Mouse (Mus musculus) lung, postnatal 4 days (tissue): ENCODE measurements around the gene Syngr4.
A peak's percentile ranks its signal among the peaks of the same experiment; 100 is the strongest.
"Not testable (repeated sequence)": the region's sequence is repeated elsewhere in the genome, so short reads cannot be mapped to it uniquely, and the experiment has no call there.

Experiments
- DNase-seq, 2 experiments: peaks; one replicate each; pipeline ENCODE4 v3.0.0; 2021

Syngr4 gene

GRCm38 (mm10) chr7:45915011-45915410, 18.5 kb upstream of the Syngr4 start:
- DNase-seq: no peak

- no peak for DNase-seq
Observed at GRCm38 (mm10) chr7:45914067-45914466, 17.6 kb upstream of the Syngr4 start.

GRCm38 (mm10) chr7:45909145-45909544, 12.6 kb upstream of the Syngr4 start:
- DNase-seq: no peak

GRCm38 (mm10) chr7:45908384-45908783, 11.9 kb upstream of the Syngr4 start:
- DNase-seq: no peak

- DNase-seq: no peak
Observed at GRCm38 (mm10) chr7:45906622-45907021, 10.1 kb upstream of the Syngr4 start.

GRCm38 (mm10) chr7:45902481-45903002, 6.0 kb upstream of the Syngr4 start:
- no peak for DNase-seq

- peak; percentile 47 to 57 for DNase-seq
Observed at GRCm38 (mm10) chr7:45901562-45901961, 5.0 kb upstream of the Syngr4 start.

- not testable (repeated sequence) for DNase-seq
Observed at GRCm38 (mm10) chr7:45898125-45898524, 1.6 kb upstream of the Syngr4 start.

GRCm38 (mm10) chr7:45897258-45897757, 794 bp upstream of the Syngr4 start:
- peak; percentile 65 to 74 for DNase-seq

- no peak for DNase-seq
Observed at GRCm38 (mm10) chr7:45895931-45896516, 490 bp downstream of the Syngr4 start.

- DNase-seq: no peak
Observed at GRCm38 (mm10) chr7:45892651-45893050, 3.9 kb downstream of the Syngr4 start.

- DNase-seq: no peak
Observed at GRCm38 (mm10) chr7:45887246-45887645, 9.3 kb downstream of the Syngr4 start.

- no peak for DNase-seq
Observed at GRCm38 (mm10) chr7:45881011-45881410, 15.5 kb downstream of the Syngr4 start.

- DNase-seq: no peak
Observed at GRCm38 (mm10) chr7:45880531-45880930, 16.0 kb downstream of the Syngr4 start.

GRCm38 (mm10) chr7:45878278-45878677, 18.2 kb downstream of the Syngr4 start, which contains the start of gene Grin2d:
Gene Grin2d, minus strand, starts transcription at chr7:45878378.
- not testable (repeated sequence) for DNase-seq

GRCm38 (mm10) chr7:45876895-45877294, 19.6 kb downstream of the Syngr4 start:
- no peak for DNase-seq

- peak; percentile 70 to 75 for DNase-seq
Observed at GRCm38 (mm10) chr7:45873061-45873947, 23.2 kb downstream of the Syngr4 start.

GRCm38 (mm10) chr7:45872624-45873023, 23.9 kb downstream of the Syngr4 start, which contains the start of gene Kdelr1:
Gene Kdelr1, plus strand, starts transcription at chr7:45872772.
- peak; percentile 90 to 93 for DNase-seq

GRCm38 (mm10) chr7:45870282-45871058, 26.0 kb downstream of the Syngr4 start:
- peak in 1 of 2 experiments; percentile 33 for DNase-seq

- peak in 1 of 2 experiments; percentile 33 for DNase-seq
Observed at GRCm38 (mm10) chr7:45869787-45870186, 26.7 kb downstream of the Syngr4 start.

GRCm38 (mm10) chr7:45869107-45869670, 27.3 kb downstream of the Syngr4 start:
- DNase-seq: no peak

GRCm38 (mm10) chr7:45867871-45868270, 28.6 kb downstream of the Syngr4 start:
- no peak for DNase-seq
